Mouse (Mus musculus) CD4-positive naive resting alpha-beta T cell, adult 76 days (primary cell): ENCODE measurements around the gene Amigo3. TPM values are rescaled to one million over a fixed set of nuclear protein-coding genes. Genes with fewer than 3 reads are reported as not detected.

Experiments used
- total RNA-seq: library from RNA; stranded (reverse); gene quantifications from one replicate; pipeline ENCODE4 v1.2.4, GENCODE M21; 2023

The Amigo3 gene
- total RNA-seq = 5.9 TPM

GRCm38 (mm10) chr9:108052885-108053664 lies at the start of gene Amigo3:
TSS of gene Amigo3 (plus strand) at chr9:108053159.

GRCm38 (mm10) chr9:108049016-108049455 lies 3.9 kb upstream of the Amigo3 start, which contains the start of gene Gmppb:
TSS of gene Gmppb (plus strand) at chr9:108049242.

GRCm38 (mm10) chr9:108080168-108080567 lies 27.2 kb downstream of the Amigo3 start, which contains the start of gene Mst1:
TSS of gene Mst1 (plus strand) at chr9:108080436.

GRCm38 (mm10) chr9:108082988-108083431 lies 30.1 kb downstream of the Amigo3 start, which contains the start of gene Rnf123:
TSS of gene Rnf123 (minus strand) at chr9:108083346.

GRCm38 (mm10) chr9:108094184-108094941 lies 41.4 kb downstream of the Amigo3 start, which contains the start of gene Apeh:
TSS of gene Apeh (minus strand) at chr9:108094606.

Other genes starting within 250 kb of the Amigo3 start
- 149 TPM for gene Rbm6, start 179.9 kb upstream of the Amigo3 start, total RNA-seq
- 14.0 TPM for gene Mon1a, start 165.0 kb upstream of the Amigo3 start, total RNA-seq
- not detected for gene Mst1r, start 146.3 kb upstream of the Amigo3 start, total RNA-seq
- not detected for gene Actl11, start 124.7 kb upstream of the Amigo3 start, total RNA-seq
- gene Camkv, start 117.5 kb upstream of the Amigo3 start, total RNA-seq = not detected
- 7.0 TPM for gene Traip, start 103.0 kb upstream of the Amigo3 start, total RNA-seq
- gene Uba7, start 77.7 kb upstream of the Amigo3 start, total RNA-seq = 171 TPM
- 1.1 TPM for gene Gm20661, start 70.1 kb upstream of the Amigo3 start, total RNA-seq
- not detected for gene Inka1, start 67.3 kb upstream of the Amigo3 start, total RNA-seq
- gene Cdhr4, start 60.7 kb upstream of the Amigo3 start, total RNA-seq = 2.6 TPM
- 7.3 TPM for gene Gm20662, start 56.8 kb upstream of the Amigo3 start, total RNA-seq
- 133 TPM for gene Ip6k1, start 50.7 kb upstream of the Amigo3 start, total RNA-seq
- gene Gmppb, start 3.9 kb upstream of the Amigo3 start, total RNA-seq = 23.7 TPM
- gene Mst1, start 27.3 kb downstream of the Amigo3 start, total RNA-seq = 0.26 TPM
- 172 TPM for gene Rnf123, start 30.2 kb downstream of the Amigo3 start, total RNA-seq
- gene Apeh, start 41.4 kb downstream of the Amigo3 start, total RNA-seq = 121 TPM
- gene Bsn, start 137.2 kb downstream of the Amigo3 start, total RNA-seq = 0.50 TPM
- gene Dag1, start 210.8 kb downstream of the Amigo3 start, total RNA-seq = 21.3 TPM
- 2.4 TPM for gene Nicn1, start 237.3 kb downstream of the Amigo3 start, total RNA-seq
- gene Amt, start 243.7 kb downstream of the Amigo3 start, total RNA-seq = 1.4 TPM